ENCODE assay signal across 12 mouse cellular contexts in genomic region chr3:149993199-149993598, GRCm38 (mm10).
DNase-seq lines count a peak whose midpoint lies in the region; ATAC-seq and TF ChIP-seq lines count a peak whose summit lies in the region.
"Had no signal": no experiment of that assay in that cellular context is flagged by ENCODE, and none has a peak within 500 bp of the region (broad histone marks: within the 10 kb centered on the region; RNA-seq: fewer than 3 reads in every experiment).

No protein-coding gene starts in this region.

- no peak for TF ChIP-seq EP300 in MEL (IDR thresholded peaks at IDR 0.05; ENCODE audit: low read depth in 1 of 2, low read length in 2 of 2)

- TF ChIP-seq RAD21 in MEL (IDR thresholded peaks at IDR 0.05; ENCODE audit: low read depth, low read length): peak; percentile 49

- TF ChIP-seq POLR2A in MEL (IDR thresholded peaks at IDR 0.05; ENCODE audit: control insufficient read depth in 1 of 2, insufficient read depth in 1 of 2, low read depth in 1 of 2, low read length in 2 of 2, poor library complexity in 1 of 2): no peak

- ATAC-seq in forebrain, embryonic 12.5 days (ENCODE audit: low FRiP score): no peak
- no peak for ATAC-seq in lung, embryonic 14.5 days (ENCODE audit: insufficient read depth)
- ATAC-seq: hindbrain, embryonic 16.5 days had no signal

- no peak overlapping the region for H3K4me2 ChIP-seq in forebrain, embryonic 12.5 days
- no peak overlapping the region for H3K4me2 ChIP-seq in lung, embryonic 14.5 days
- H3K4me2 ChIP-seq: embryonic facial prominence, embryonic 12.5 days; stomach, embryonic 15.5 days had no signal

- no peak for TF ChIP-seq CTCF in lung, embryonic 14.5 days (IDR thresholded peaks at IDR 0.05; ENCODE audit: low read depth)
- TF ChIP-seq CTCF in MEL (IDR thresholded peaks at IDR 0.05 in 2 of 3, conservative IDR thresholded peaks at IDR 0.05 in 1 of 3; ENCODE audit: control insufficient read depth in 1 of 3, insufficient read depth in 1 of 3, low read depth in 2 of 3, low read length in 3 of 3, poor library complexity in 1 of 3, severe bottlenecking in 1 of 3): peak; percentile 20 to 56 (median 48)

- intact Hi-C loops in heart, postnatal 36 days (cut with DNase I): no loop called here

- H3K9ac ChIP-seq in forebrain, embryonic 12.5 days: no peak overlapping the region
- H3K9ac ChIP-seq in lung, embryonic 14.5 days: no peak overlapping the region
- no peak overlapping the region for H3K9ac ChIP-seq in MEL (ENCODE audit: control insufficient read depth, low read depth, low read length, poor library complexity, severe bottlenecking)
- H3K9ac ChIP-seq: embryonic facial prominence, embryonic 12.5 days; stomach, embryonic 15.5 days had no signal

- no peaks in the 10 kb centered on the region for H3K9me3 ChIP-seq in forebrain, embryonic 10.5 days
- H3K9me3 ChIP-seq in forebrain, embryonic 12.5 days: no peaks in the 10 kb centered on the region
- no peaks in the 10 kb centered on the region for H3K9me3 ChIP-seq in lung, embryonic 14.5 days (ENCODE audit: low read depth, low read length)
- no peaks in the 10 kb centered on the region for H3K9me3 ChIP-seq in MEL (replicated peaks; ENCODE audit: insufficient read depth, low read length)
- no peaks in the 10 kb centered on the region for H3K9me3 ChIP-seq in limb, embryonic 10.5 days (replicated peaks)
- H3K9me3 ChIP-seq: embryonic facial prominence, embryonic 12.5 days; heart, embryonic 10.5 days; stomach, embryonic 15.5 days had no signal

- H3K27ac ChIP-seq in forebrain, embryonic 10.5 days: no peak overlapping the region
- H3K27ac ChIP-seq in forebrain, embryonic 12.5 days: no peak overlapping the region
- no peak overlapping the region for H3K27ac ChIP-seq in lung, embryonic 14.5 days (ENCODE audit: low read depth)
- H3K27ac ChIP-seq in MEL (ENCODE audit: control insufficient read depth, low read depth, low read length): no peak overlapping the region
- no peak overlapping the region for H3K27ac ChIP-seq in limb, embryonic 10.5 days
- H3K27ac ChIP-seq: embryonic facial prominence, embryonic 12.5 days; heart, embryonic 10.5 days; stomach, embryonic 15.5 days had no signal

- H3K4me3 ChIP-seq in forebrain, embryonic 10.5 days: no peak overlapping the region
- no peak overlapping the region for H3K4me3 ChIP-seq in forebrain, embryonic 12.5 days (replicated peaks)
- no peak overlapping the region for H3K4me3 ChIP-seq in lung, embryonic 14.5 days (ENCODE audit: low read depth, low read length)
- H3K4me3 ChIP-seq in MEL (ENCODE audit: control insufficient read depth in 1 of 2, insufficient read depth in 1 of 2, low read depth in 2 of 2, low read length in 2 of 2): no peak overlapping the region
- H3K4me3 ChIP-seq in limb, embryonic 10.5 days: no peak overlapping the region
- H3K4me3 ChIP-seq: embryonic facial prominence, embryonic 12.5 days; heart, embryonic 10.5 days; stomach, embryonic 15.5 days had no signal

- no peaks in the 10 kb centered on the region for H3K27me3 ChIP-seq in forebrain, embryonic 10.5 days (ENCODE audit: poor library complexity, severe bottlenecking)
- H3K27me3 ChIP-seq in forebrain, embryonic 12.5 days: no peaks in the 10 kb centered on the region
- H3K27me3 ChIP-seq in lung, embryonic 14.5 days (ENCODE audit: insufficient read depth, low read length): no peaks in the 10 kb centered on the region
- no peaks in the 10 kb centered on the region for H3K27me3 ChIP-seq in MEL (ENCODE audit: control insufficient read depth in 1 of 2, insufficient read depth in 2 of 2, low read length in 2 of 2)
- no peaks in the 10 kb centered on the region for H3K27me3 ChIP-seq in limb, embryonic 10.5 days (ENCODE audit: low read depth, poor library complexity, severe bottlenecking)
- H3K27me3 ChIP-seq: embryonic facial prominence, embryonic 12.5 days; stomach, embryonic 15.5 days had no signal

- 60% methylated on average over 4 of the region's 4 CpGs for WGBS in forebrain, embryonic 10.5 days
- 60% methylated on average over 4 of the region's 4 CpGs for WGBS in forebrain, embryonic 12.5 days
- 63% methylated on average over 4 of the region's 4 CpGs for WGBS in lung, embryonic 14.5 days
- 61% methylated on average over 4 of the region's 4 CpGs for WGBS in limb, embryonic 10.5 days

- peak; percentile 21 for DNase-seq in forebrain, embryonic 10.5 days (ENCODE audit: extremely low spot score, low spot score)
- peak; percentile 19 for DNase-seq in lung, embryonic 14.5 days
- no peak for DNase-seq in lung, postnatal 14 days
- DNase-seq in MEL (ENCODE audit: low read depth, low spot score): peak; percentile 35
- DNase-seq in limb, embryonic 10.5 days (ENCODE audit: low spot score): peak; percentile 38
- no peak for DNase-seq in heart, postnatal 36 days
- DNase-seq in gastrocnemius, postnatal 4 days (ENCODE audit: low spot score in 2 of 2): no peak

- H3K79me2 ChIP-seq in MEL (ENCODE audit: control insufficient read depth, insufficient read depth, low read length, poor library complexity): no peaks in the 10 kb centered on the region

- H3K4me1 ChIP-seq in forebrain, embryonic 10.5 days: no peaks in the 10 kb centered on the region
- H3K4me1 ChIP-seq in forebrain, embryonic 12.5 days: no peaks in the 10 kb centered on the region
- no peaks in the 10 kb centered on the region for H3K4me1 ChIP-seq in lung, embryonic 14.5 days (ENCODE audit: insufficient read depth)
- H3K4me1 ChIP-seq in MEL (ENCODE audit: control insufficient read depth in 1 of 2, insufficient read depth in 2 of 2, low read length in 2 of 2): no peaks in the 10 kb centered on the region; a peak in 1 of 4 replicates
- no peaks in the 10 kb centered on the region for H3K4me1 ChIP-seq in limb, embryonic 10.5 days
- H3K4me1 ChIP-seq: embryonic facial prominence, embryonic 12.5 days; heart, embryonic 10.5 days; stomach, embryonic 15.5 days had no signal

- H3K36me3 ChIP-seq in forebrain, embryonic 10.5 days (replicated peaks): no peaks in the 10 kb centered on the region
- no peaks in the 10 kb centered on the region for H3K36me3 ChIP-seq in forebrain, embryonic 12.5 days (replicated peaks)
- no peaks in the 10 kb centered on the region for H3K36me3 ChIP-seq in lung, embryonic 14.5 days (ENCODE audit: insufficient read depth)
- no peaks in the 10 kb centered on the region for H3K36me3 ChIP-seq in MEL (ENCODE audit: control insufficient read depth in 1 of 2, insufficient read depth in 2 of 2, low read length in 2 of 2)
- no peaks in the 10 kb centered on the region for H3K36me3 ChIP-seq in limb, embryonic 10.5 days
- H3K36me3 ChIP-seq: embryonic facial prominence, embryonic 12.5 days; heart, embryonic 10.5 days; stomach, embryonic 15.5 days had no signal

TF ChIP-seq in MEL, 35 proteins besides CTCF, POLR2A, EP300 and RAD21:
- TF ChIP-seq USF2 (IDR thresholded peaks at IDR 0.05; ENCODE audit: borderline replicate concordance in 1 of 2, insufficient read depth in 1 of 2, low read depth in 1 of 2, low read length in 2 of 2): no peak
- peak; percentile 55 for TF ChIP-seq SMC3 (IDR thresholded peaks at IDR 0.05; ENCODE audit: low read depth, low read length)
- TF ChIP-seq ZKSCAN1 (IDR thresholded peaks at IDR 0.05; ENCODE audit: low read depth, low read length): no peak
- TF ChIP-seq KAT2A (conservative IDR thresholded peaks at IDR 0.05; ENCODE audit: low read depth, low read length): no peak
- TF ChIP-seq E2F4 (IDR thresholded peaks at IDR 0.05; ENCODE audit: borderline replicate concordance, low read depth, low read length): no peak
- no peak for TF ChIP-seq MXI1 (IDR thresholded peaks at IDR 0.05; ENCODE audit: low read depth, low read length)
- peak; percentile 44; the same call in 1 of the 2 replicates for TF ChIP-seq ZC3H11A (IDR thresholded peaks at IDR 0.05; ENCODE audit: low read depth, low read length)
- no peak for TF ChIP-seq MAFK (IDR thresholded peaks at IDR 0.05; ENCODE audit: borderline replicate concordance, low read depth, low read length)
- no peak for TF ChIP-seq MAX (IDR thresholded peaks at IDR 0.05; ENCODE audit: low read length)
- no peak for TF ChIP-seq ETS1 (IDR thresholded peaks at IDR 0.05; ENCODE audit: low read depth, low read length)
- no peak for TF ChIP-seq JUND (IDR thresholded peaks at IDR 0.05; ENCODE audit: low read depth, low read length)
- no peak for TF ChIP-seq GATA1 (IDR thresholded peaks at IDR 0.05; ENCODE audit: low read depth, low read length)
- TF ChIP-seq MYC (IDR thresholded peaks at IDR 0.05; ENCODE audit: low read depth, low read length): no peak

Comparison
In these comparisons a context has a peak if more than half of its experiments do, and no peak if none do; other contexts are left out.
1. DNase-seq: peak in forebrain, embryonic 10.5 days (single experiment), lung, embryonic 14.5 days (single experiment), MEL (single experiment) and limb, embryonic 10.5 days (single experiment); none in lung, postnatal 14 days (single experiment), heart, postnatal 36 days (0 of 2) and gastrocnemius, postnatal 4 days (0 of 2).